Mouse (Mus musculus) ES-E14 (cell line): Measurements from ENCODE around the gene Lmbr1. TPM values are rescaled to one million over a fixed set of nuclear protein-coding genes. Genes with fewer than 3 reads are reported as not detected.

Experiments
- DNase-seq: peaks from one replicate; pipeline ENCODE4 v3.0.0-alpha.2; 2013; ENCODE audit warnings: low read depth, low spot score
- H3K27ac ChIP-seq: 2 replicates; pipeline ENCODE4 v1.5.1; 2012; ENCODE audit warnings: low read depth, mild to moderate bottlenecking, low read length, moderate library complexity, mixed read lengths; ENCODE audit not compliant: poor library complexity, insufficient read depth, severe bottlenecking
- H3K36me3 ChIP-seq: 2 replicates; pipeline ENCODE4 v1.6.1; 2012; ENCODE audit warnings: mild to moderate bottlenecking, low read length, moderate library complexity, mixed read lengths; ENCODE audit not compliant: control insufficient read depth, poor library complexity, insufficient read depth, severe bottlenecking
- H3K4me1 ChIP-seq, 2 experiments: fragments of 150-350 bp in 1 of 2; sonication (generic) in 1 of 2; 2 replicates each; pipeline ENCODE4 v1.6.1; 2012; ENCODE audit warnings: low read length in 2 of 2, mild to moderate bottlenecking in 1 of 2, mixed read lengths in 1 of 2; ENCODE audit not compliant: control insufficient read depth in 2 of 2, insufficient read depth in 2 of 2, poor library complexity in 1 of 2
- H3K4me3 ChIP-seq, 2 experiments: fragments of 150-350 bp in 1 of 2; sonication (generic) in 1 of 2; 2 replicates each; pipeline ENCODE4 v1.5.1; 2012; ENCODE audit warnings: low read length in 2 of 2, low read depth in 1 of 2, mild to moderate bottlenecking in 1 of 2, mixed read lengths in 1 of 2; ENCODE audit not compliant: insufficient read depth in 1 of 2, poor library complexity in 1 of 2, severe bottlenecking in 1 of 2
- H3K9ac ChIP-seq: 2 replicates; pipeline ENCODE4 v1.6.1; 2012; ENCODE audit warnings: low read depth, mild to moderate bottlenecking, low read length, mixed read lengths; ENCODE audit not compliant: poor library complexity, insufficient read depth, severe bottlenecking
- H3K9me3 ChIP-seq: fragments of 150-350 bp; sonication (generic); 2 replicates; pipeline ENCODE4 v1.6.1; 2012; ENCODE audit warnings: low read depth, mild to moderate bottlenecking, low read length; ENCODE audit not compliant: control insufficient read depth, insufficient read depth
- CHD2 ChIP-seq: IDR thresholded peaks from 2 replicates; pipeline ENCODE4 v1.6.1; 2014; ENCODE audit warnings: mild to moderate bottlenecking, low read depth, low read length, inconsistent platforms
- HCFC1 ChIP-seq: IDR thresholded peaks from 2 replicates; pipeline ENCODE4 v1.6.1; 2012; ENCODE audit warnings: low read length, inconsistent platforms, borderline replicate concordance; ENCODE audit not compliant: insufficient read depth
- MAFK ChIP-seq: IDR thresholded peaks from 2 replicates; pipeline ENCODE4 v1.6.1; 2014; ENCODE audit warnings: mild to moderate bottlenecking, low read depth, low read length, inconsistent platforms; ENCODE audit not compliant: insufficient read depth
- ZC3H11A ChIP-seq: IDR thresholded peaks from 2 replicates; pipeline ENCODE4 v1.6.1; 2012; ENCODE audit warnings: low read depth, mild to moderate bottlenecking, inconsistent platforms, low read length, borderline replicate concordance
- ZNF384 ChIP-seq: IDR thresholded peaks from 2 replicates; pipeline ENCODE4 v1.6.1; 2012; ENCODE audit warnings: low read depth, low read length, inconsistent platforms
- in situ Hi-C, 2 experiments: fragments of 600-800 bp; cut with MboI; formaldehyde crosslinking; loops; one replicate each; pipeline ENCODE4 v1.15.1; 2025; ENCODE audit warnings: low sequenced_read_pairs in 2 of 2, inconsistent platforms in 1 of 2; ENCODE audit not compliant: unreplicated experiment in 2 of 2
- total RNA-seq: library from RNA; depleted of rRNA; stranded (reverse); fragments of 300-350 nt; gene quantifications from 2 replicates; pipeline ENCODE4 v1.2.3, GENCODE M21; 2012

Gene Lmbr1
- total RNA-seq, 1 experiment, result 7.4 TPM

DNA sequence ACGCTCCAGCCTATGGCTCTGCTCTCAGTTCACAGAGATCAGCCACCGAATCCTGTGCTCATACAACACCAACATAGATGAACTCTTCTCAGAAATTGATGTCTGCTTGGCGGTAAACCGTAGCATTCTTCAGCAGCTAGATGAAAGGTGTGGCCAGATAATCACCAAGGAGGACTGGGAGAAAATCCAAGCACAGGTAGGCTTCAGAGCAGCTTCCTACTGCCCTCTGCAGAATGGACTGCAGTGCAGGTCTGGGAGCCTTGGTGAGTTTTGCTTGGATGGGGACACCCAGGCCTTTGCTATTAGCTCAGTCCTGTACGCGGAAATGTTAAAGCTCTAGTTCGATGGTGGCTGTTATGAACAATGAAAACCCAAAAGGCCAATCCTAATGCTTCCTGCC is 154.1 kb downstream of the Lmbr1 start:
- no peak for TF ChIP-seq CHD2
- TF ChIP-seq HCFC1, result no peak
- no peak for TF ChIP-seq MAFK
- TF ChIP-seq ZC3H11A, result no peak
- TF ChIP-seq ZNF384, result no peak
- H3K9me3 ChIP-seq, result no peaks in the 10 kb centered on the region
- in situ Hi-C loops, result no loop called here

DNA sequence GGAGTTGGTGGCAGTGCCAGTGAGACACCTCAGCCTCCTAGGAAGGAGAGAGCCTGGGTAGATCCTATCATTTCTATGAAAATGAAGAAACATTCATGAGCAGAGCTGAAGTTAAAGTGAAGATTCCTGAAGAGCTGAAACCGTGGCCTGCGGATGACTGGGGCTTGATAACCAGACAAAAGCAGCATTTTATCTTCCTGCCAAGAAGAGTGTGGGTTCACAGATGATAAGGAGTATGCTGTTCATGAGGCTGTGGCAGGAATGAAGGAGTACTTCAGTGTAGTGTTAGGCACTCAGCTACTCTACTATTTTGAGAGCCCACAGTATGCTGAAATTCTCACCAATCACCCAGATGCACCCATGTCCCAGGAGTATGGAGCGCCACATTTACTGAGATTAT is 160.2 kb downstream of the Lmbr1 start:
- Histone ChIP-seq H3K9me3 (no peaks in the 10 kb centered on the region), H3K9ac (no peak overlapping the region), H3K4me1 (no peaks in the 10 kb centered on the region), H3K4me3 (no peak overlapping the region), H3K36me3 (no peaks in the 10 kb centered on the region), H3K27ac (no peak overlapping the region)
- in situ Hi-C loops, result no loop called here
- no peak for DNase-seq
- TF ChIP-seq ZNF384 (no peak), CHD2 (no peak), MAFK (no peak), HCFC1 (no peak)

More for the DNA sequence above, 154.1 kb downstream of the Lmbr1 start:
- Histone ChIP-seq H3K4me3 (no peak overlapping the region), H3K27ac (no peak overlapping the region), H3K9ac (no peak overlapping the region), H3K4me1 (no peaks in the 10 kb centered on the region), H3K36me3 (no peaks in the 10 kb centered on the region; the same call in 1 of the 2 replicates)
- no peak for DNase-seq

DNA sequence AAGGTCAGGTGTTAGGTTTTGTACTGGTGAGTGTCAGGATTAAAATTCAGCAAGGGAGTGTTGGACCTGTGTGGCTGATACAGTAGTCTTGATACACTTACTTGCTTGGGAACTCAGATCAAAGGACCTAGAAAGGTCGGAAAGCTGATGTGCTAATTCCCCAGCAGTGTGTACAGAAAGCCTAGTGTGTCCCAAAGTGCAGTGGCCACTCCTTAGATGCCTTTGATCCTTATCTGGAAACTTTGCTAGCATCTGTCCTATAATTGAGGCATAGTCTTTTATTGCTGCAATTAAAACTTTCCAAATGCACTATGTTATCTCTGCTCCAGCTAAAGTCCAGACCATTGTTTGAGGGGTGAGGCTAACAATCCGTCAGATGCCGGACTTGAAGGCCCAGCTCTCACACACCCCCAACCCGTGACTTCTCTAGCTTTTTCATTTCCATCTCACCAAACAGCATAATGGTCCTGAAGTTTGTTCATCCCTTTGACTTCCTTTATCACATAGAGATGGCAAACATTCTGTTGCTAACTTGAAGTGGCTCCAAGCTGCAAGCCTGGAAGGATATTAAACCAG is 166.1 kb downstream of the Lmbr1 start:
- H3K4me1 ChIP-seq, result no peaks in the 10 kb centered on the region
- no peak for TF ChIP-seq HCFC1
- no peak for TF ChIP-seq MAFK
- TF ChIP-seq ZC3H11A, result no peak
- TF ChIP-seq CHD2, result no peak
- TF ChIP-seq ZNF384, result no peak
- DNase-seq, result no peak
- no peaks in the 10 kb centered on the region for H3K36me3 ChIP-seq
- no peak overlapping the region for H3K27ac ChIP-seq
- H3K9me3 ChIP-seq, result no peaks in the 10 kb centered on the region
- in situ Hi-C loops, result no loop called here
- H3K9ac ChIP-seq, result no peak overlapping the region
- H3K4me3 ChIP-seq, result no peak overlapping the region

DNA sequence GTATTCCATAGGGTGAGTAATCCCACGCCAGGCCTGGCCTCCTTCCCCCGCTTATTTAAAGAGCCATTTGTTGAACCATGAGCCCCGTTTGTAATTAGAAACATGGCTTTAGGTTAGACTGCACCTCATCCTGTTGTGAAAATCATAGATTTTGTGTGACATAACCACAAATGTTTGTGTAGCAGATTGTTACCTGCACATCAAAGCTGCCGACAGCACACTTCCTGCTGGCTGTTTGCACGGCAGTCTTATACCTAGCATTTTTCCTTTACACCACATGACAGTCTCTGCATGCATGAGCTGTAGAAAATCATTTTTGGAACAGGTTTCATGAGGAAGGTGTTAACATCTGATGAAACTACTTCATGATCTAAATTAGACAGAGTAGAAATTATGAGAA is 172.5 kb downstream of the Lmbr1 start:
- no peak for DNase-seq
- no peaks in the 10 kb centered on the region for H3K36me3 ChIP-seq
- no peak overlapping the region for H3K4me3 ChIP-seq
- H3K9ac ChIP-seq, result no peak overlapping the region
- in situ Hi-C loops, result no loop called here
- H3K27ac ChIP-seq, result no peak overlapping the region
- no peak for TF ChIP-seq CHD2
- TF ChIP-seq HCFC1, result no peak
- TF ChIP-seq ZC3H11A, result no peak
- no peak for TF ChIP-seq MAFK
- no peak for TF ChIP-seq ZNF384
- H3K4me1 ChIP-seq, result no peaks in the 10 kb centered on the region; a peak in 1 of 4 replicates
- H3K9me3 ChIP-seq, result no peaks in the 10 kb centered on the region

DNA sequence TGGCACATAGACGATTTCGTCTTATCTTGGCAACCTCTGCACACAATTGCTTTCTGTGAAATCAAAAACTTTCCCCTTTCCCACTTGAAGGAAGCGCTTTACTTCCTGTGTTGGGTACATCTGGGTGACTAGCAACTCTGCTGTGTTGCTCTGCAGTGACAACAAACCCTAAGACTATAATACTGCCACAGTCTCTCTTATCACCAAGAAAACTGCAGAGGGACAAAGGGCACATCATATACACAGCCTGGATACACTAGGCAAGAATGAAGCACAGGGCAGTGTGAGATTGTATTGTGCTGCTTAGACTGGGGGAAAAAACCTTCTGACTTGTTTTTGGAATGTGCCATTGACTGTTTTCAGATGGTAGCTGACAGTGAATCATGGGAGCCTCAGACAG is 178.3 kb downstream of the Lmbr1 start:
- Histone ChIP-seq H3K36me3 (no peaks in the 10 kb centered on the region), H3K9me3 (no peaks in the 10 kb centered on the region), H3K9ac (no peak overlapping the region), H3K4me1 (peaks cover 6 to 14% of the 10 kb centered on the region in 2 experiments; a peak in 3 of 4 replicates), H3K4me3 (no peak overlapping the region), H3K27ac (no peak overlapping the region)
- no peak for TF ChIP-seq CHD2
- in situ Hi-C loops, result no loop called here
- no peak for DNase-seq
